Mouse (Mus musculus) intestine, embryonic 15.5 days (tissue): ENCODE data around the gene Prr19. TPM values are rescaled to one million over a fixed set of nuclear protein-coding genes. Genes with fewer than 3 reads are reported as not detected.
A peak's percentile ranks its signal among the peaks of the same experiment; 100 is the strongest.

Source experiments
- ATAC-seq: fragments of 200-750 bp; cut with Nextera tagmentation; 2 replicates; pipeline ENCODE4 v1.8.0; 2017; ENCODE audit warnings: moderate TSS enrichment, moderate library complexity
- H3K27ac ChIP-seq: fragments of 300-500 bp; sonication (generic); 2 replicates; pipeline ENCODE4 v1.5.1; 2015; ENCODE audit warnings: mild to moderate bottlenecking, inconsistent platforms
- H3K27me3 ChIP-seq: fragments of 300-500 bp; sonication (generic); replicated peaks from 2 replicates; pipeline ENCODE4 v1.6.1; 2015; ENCODE audit warnings: inconsistent platforms
- H3K36me3 ChIP-seq: fragments of 300-500 bp; sonication (generic); 2 replicates; pipeline ENCODE4 v1.6.1; 2015; ENCODE audit warnings: inconsistent platforms
- H3K4me1 ChIP-seq: fragments of 300-500 bp; sonication (generic); replicated peaks from 2 replicates; pipeline ENCODE4 v1.6.1; 2015; ENCODE audit warnings: inconsistent platforms
- H3K4me2 ChIP-seq: fragments of 300-500 bp; sonication (generic); replicated peaks from 2 replicates; pipeline ENCODE4 v1.6.1; 2015; ENCODE audit warnings: mild to moderate bottlenecking, inconsistent platforms
- H3K4me3 ChIP-seq: fragments of 300-500 bp; sonication (generic); replicated peaks from 2 replicates; pipeline ENCODE4 v1.5.1; 2015; ENCODE audit warnings: inconsistent platforms
- H3K9ac ChIP-seq: fragments of 300-500 bp; sonication (generic); 2 replicates; pipeline ENCODE4 v1.6.1; 2015; ENCODE audit warnings: inconsistent platforms
- H3K9me3 ChIP-seq: fragments of 300-500 bp; sonication (generic); 2 replicates; pipeline ENCODE4 v1.6.1; 2016; ENCODE audit warnings: inconsistent platforms
- WGBS: fragments of 180-500 bp; shearing (Covaris S2); methylation state at CpG from one replicate; pipeline ENCODE4 v1.1.7; 2015; 5-methylcytosine and 5-hydroxymethylcytosine counted together
- polyA plus RNA-seq: library from polyadenylated mRNA; unstranded; fragments of >200 nt; fragmentation: Nextera tagmentation; extraction: Ambion mirVana; gene quantifications from 2 replicates; pipeline ENCODE4 v1.2.1, GENCODE M21; 2015

Gene Prr19
- polyA plus RNA-seq, 1 experiment from 2014 or later: 0.41 TPM

GRCm38 (mm10) chr7:25305481-25305880, 4.3 kb downstream of the Prr19 start:
- H3K4me3 ChIP-seq: peak overlapping the region; percentile 54
- H3K4me1 ChIP-seq: 0 out of 2 replicates have a peak, but pooled peaks cover 6% of the 10 kb centered on the region
- H3K27me3 ChIP-seq: peaks cover 17% of the 10 kb centered on the region
- H3K4me2 ChIP-seq: peak overlapping the region; percentile 89
- 2% methylated on average over 2 of the region's 2 CpGs for WGBS
- no peak overlapping the region for H3K9ac ChIP-seq
- H3K27ac ChIP-seq: no peak overlapping the region
- no peaks in the 10 kb centered on the region for H3K36me3 ChIP-seq
- no peak for ATAC-seq
- no peaks in the 10 kb centered on the region for H3K9me3 ChIP-seq

GRCm38 (mm10) chr7:25305956-25306613, 4.9 kb downstream of the Prr19 start, which contains the start of gene Tmem145:
Gene Tmem145, plus strand, starts transcription at chr7:25306106.
- Histone ChIP-seq H3K27ac (no peak within 1 kb of the TSS), H3K36me3 (no peaks in the 10 kb centered on the region), H3K9me3 (no peaks in the 10 kb centered on the region), H3K27me3 (peaks cover 18% of the 10 kb centered on the region), H3K9ac (no peak within 1 kb of the TSS), H3K4me2 (peak within 1 kb of the TSS; percentile 89), H3K4me1 (0 out of 2 replicates have a peak, but pooled peaks cover 6% of the 10 kb centered on the region), H3K4me3 (peak within 1 kb of the TSS; percentile 54)
- under 1% methylated on average over 47 of the region's 47 CpGs for WGBS
- peak; percentile 75 for ATAC-seq

GRCm38 (mm10) chr7:25306614-25306996, 5.4 kb downstream of the Prr19 start:
- Histone ChIP-seq H3K4me1 (0 out of 2 replicates have a peak, but pooled peaks cover 6% of the 10 kb centered on the region), H3K27me3 (peaks cover 22% of the 10 kb centered on the region), H3K4me2 (peak overlapping the region; percentile 89; the same call in 1 of the 2 replicates), H3K9me3 (no peaks in the 10 kb centered on the region), H3K9ac (no peak overlapping the region), H3K36me3 (no peaks in the 10 kb centered on the region), H3K4me3 (no peak overlapping the region), H3K27ac (no peak overlapping the region)
- WGBS: 43% methylated on average over 2 of the region's 2 CpGs
- ATAC-seq: no peak

GRCm38 (mm10) chr7:25308702-25309318, 7.6 kb downstream of the Prr19 start:
- H3K4me3 ChIP-seq: no peak overlapping the region
- no peak overlapping the region for H3K27ac ChIP-seq
- 0 out of 2 replicates have a peak, but pooled peaks cover 6% of the 10 kb centered on the region for H3K4me1 ChIP-seq
- H3K9ac ChIP-seq: no peak overlapping the region
- 59% methylated on average over 17 of the region's 17 CpGs for WGBS
- H3K4me2 ChIP-seq: no peak overlapping the region
- no peaks in the 10 kb centered on the region for H3K9me3 ChIP-seq
- H3K36me3 ChIP-seq: no peaks in the 10 kb centered on the region
- H3K27me3 ChIP-seq: peaks cover 44% of the 10 kb centered on the region
- ATAC-seq: no peak

- no peaks in the 10 kb centered on the region for H3K36me3 ChIP-seq
- ATAC-seq: no peak
- no peaks in the 10 kb centered on the region for H3K9me3 ChIP-seq
- H3K27ac ChIP-seq: no peak overlapping the region
- H3K4me2 ChIP-seq: no peak overlapping the region
- H3K4me1 ChIP-seq: 0 out of 2 replicates have a peak, but pooled peaks cover 6% of the 10 kb centered on the region
- H3K9ac ChIP-seq: no peak overlapping the region
- peaks cover 50% of the 10 kb centered on the region for H3K27me3 ChIP-seq
- H3K4me3 ChIP-seq: no peak overlapping the region
- WGBS: 87% methylated on average over 9 of the region's 9 CpGs
Measured at GRCm38 (mm10) chr7:25309425-25309824, 8.2 kb downstream of the Prr19 start.

GRCm38 (mm10) chr7:25311193-25311592, 10.0 kb downstream of the Prr19 start:
- Histone ChIP-seq H3K36me3 (no peaks in the 10 kb centered on the region), H3K9me3 (no peaks in the 10 kb centered on the region), H3K4me3 (no peak overlapping the region), H3K9ac (no peak overlapping the region), H3K27me3 (peaks cover 59% of the 10 kb centered on the region), H3K4me2 (no peak overlapping the region), H3K4me1 (peaks cover 18% of the 10 kb centered on the region), H3K27ac (no peak overlapping the region)
- no peak for ATAC-seq
- WGBS: 75% methylated on average over 11 of the region's 11 CpGs

GRCm38 (mm10) chr7:25313325-25313724, 12.1 kb downstream of the Prr19 start:
- H3K4me2 ChIP-seq: no peak overlapping the region
- no peak for ATAC-seq
- H3K27ac ChIP-seq: no peak overlapping the region
- no peaks in the 10 kb centered on the region for H3K36me3 ChIP-seq
- no peak overlapping the region for H3K4me3 ChIP-seq
- 39% methylated on average over 7 of the region's 7 CpGs for WGBS
- no peak overlapping the region for H3K9ac ChIP-seq
- peaks cover 58% of the 10 kb centered on the region for H3K27me3 ChIP-seq
- peaks cover 24% of the 10 kb centered on the region for H3K4me1 ChIP-seq
- H3K9me3 ChIP-seq: no peaks in the 10 kb centered on the region

- Histone ChIP-seq H3K36me3 (no peaks in the 10 kb centered on the region), H3K4me3 (peak overlapping the region; percentile 43), H3K4me1 (peaks cover 26% of the 10 kb centered on the region), H3K27me3 (peaks cover 48% of the 10 kb centered on the region), H3K9me3 (no peaks in the 10 kb centered on the region), H3K27ac (no peak overlapping the region), H3K4me2 (peak overlapping the region; percentile 90), H3K9ac (peak overlapping the region; percentile 48)
- WGBS: 2% methylated on average over 46 of the region's 51 CpGs
- no peak for ATAC-seq
Measured at GRCm38 (mm10) chr7:25314606-25315305, 13.5 kb downstream of the Prr19 start.

- Histone ChIP-seq H3K27ac (no peak overlapping the region), H3K36me3 (no peaks in the 10 kb centered on the region), H3K9me3 (no peaks in the 10 kb centered on the region), H3K27me3 (peaks cover 48% of the 10 kb centered on the region), H3K4me2 (peak overlapping the region; percentile 90), H3K9ac (peak overlapping the region; percentile 48), H3K4me3 (peak overlapping the region; percentile 43), H3K4me1 (peaks cover 26% of the 10 kb centered on the region)
- ATAC-seq: no peak
- 2% methylated on average over 69 of the region's 69 CpGs for WGBS
Measured at GRCm38 (mm10) chr7:25315306-25316041, 14.3 kb downstream of the Prr19 start.

GRCm38 (mm10) chr7:25316532-25317445, 15.6 kb downstream of the Prr19 start, which contains the start of gene Megf8:
Gene Megf8, plus strand, starts transcription at chr7:25317164.
- H3K9me3 ChIP-seq: no peaks in the 10 kb centered on the region
- peaks cover 41% of the 10 kb centered on the region for H3K27me3 ChIP-seq
- no peaks in the 10 kb centered on the region for H3K36me3 ChIP-seq
- H3K4me3 ChIP-seq: peak within 1 kb of the TSS; percentile 61
- peak within 1 kb of the TSS; percentile 82 for H3K27ac ChIP-seq
- ATAC-seq: peak; percentile 98
- H3K9ac ChIP-seq: peak within 1 kb of the TSS; percentile 70
- peak within 1 kb of the TSS; percentile 96 for H3K4me2 ChIP-seq
- H3K4me1 ChIP-seq: peaks cover 31% of the 10 kb centered on the region
- under 1% methylated on average over 52 of the region's 52 CpGs for WGBS

- H3K9me3 ChIP-seq: no peaks in the 10 kb centered on the region
- peak overlapping the region; percentile 96 for H3K4me2 ChIP-seq
- H3K9ac ChIP-seq: peak overlapping the region; percentile 70
- H3K4me1 ChIP-seq: peaks cover 32% of the 10 kb centered on the region
- ATAC-seq: no peak
- no peaks in the 10 kb centered on the region for H3K36me3 ChIP-seq
- 13% methylated on average over 21 of the region's 21 CpGs for WGBS
- peak overlapping the region; percentile 61 for H3K4me3 ChIP-seq
- peaks cover 33% of the 10 kb centered on the region for H3K27me3 ChIP-seq
- H3K27ac ChIP-seq: peak overlapping the region; percentile 82
Measured at GRCm38 (mm10) chr7:25317446-25317999, 16.3 kb downstream of the Prr19 start.
